Mouse (Mus musculus): ENCODE data around the gene Zranb1.
A peak's percentile ranks its signal among the peaks of the same experiment; 100 is the strongest.

Gene Zranb1

DNA sequence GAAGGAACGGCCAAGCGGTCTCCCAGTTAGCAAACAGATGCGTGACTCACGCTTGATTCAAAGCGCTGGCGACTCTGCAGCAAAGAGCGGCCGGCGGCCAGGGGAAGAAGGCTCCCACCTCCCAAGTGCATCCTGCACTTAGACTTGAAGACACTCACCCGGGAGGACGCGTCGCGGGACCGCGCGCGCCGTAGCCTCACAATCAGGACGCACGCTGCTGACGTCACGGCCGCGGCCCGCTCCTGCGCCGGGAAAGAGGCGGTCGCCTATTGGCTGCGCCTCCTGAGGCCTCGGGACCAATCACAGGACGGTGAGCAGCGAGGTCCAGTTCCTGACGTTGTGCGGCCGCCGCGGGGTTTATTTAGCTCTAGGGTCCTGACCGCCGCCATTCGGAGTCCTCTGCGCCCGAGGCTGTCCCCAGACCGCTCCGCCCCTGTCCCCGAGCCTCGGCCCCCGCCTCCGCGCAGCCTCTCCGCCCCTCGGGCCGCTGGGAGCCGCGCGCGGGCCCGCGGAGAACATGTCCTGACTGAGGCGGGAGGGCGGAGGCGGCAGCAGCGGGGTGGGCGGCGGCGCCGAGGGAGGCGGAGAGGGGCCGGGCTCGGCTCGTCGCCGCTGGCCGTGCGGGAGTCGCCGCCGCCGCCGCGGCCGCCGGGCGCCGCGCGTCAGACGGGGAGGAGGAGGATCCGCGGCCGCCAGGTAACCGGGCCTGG, at the start of gene Zranb1:
Zranb1 (plus strand) TSS at position 293 of the 710 bp plus-strand sequence.
- DNase-seq (ENCODE audit: low read depth, low spot score): peak; percentile 98

DNA sequence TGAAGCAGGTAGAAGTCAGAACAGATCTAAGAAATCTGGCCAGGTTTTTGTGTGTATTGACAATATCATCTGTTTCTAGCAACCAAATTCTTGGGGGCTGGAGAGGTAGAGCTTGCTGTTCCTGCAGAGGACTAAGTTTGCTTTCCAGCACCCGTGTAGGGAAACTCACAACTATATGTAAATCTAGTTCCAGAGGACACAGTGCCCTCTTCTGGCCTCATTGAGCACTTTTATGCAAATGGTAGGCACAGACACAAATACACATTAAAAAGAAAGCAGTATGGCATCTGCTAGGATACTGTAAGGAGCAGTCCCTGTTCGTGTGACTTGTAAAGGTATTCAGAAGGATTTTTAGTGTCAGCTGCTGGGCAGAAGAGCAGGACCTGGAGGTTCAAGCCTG, 48.6 kb upstream of the Zranb1 start:
- peak; percentile 61 for DNase-seq (ENCODE audit: low read depth, low spot score)

DNA sequence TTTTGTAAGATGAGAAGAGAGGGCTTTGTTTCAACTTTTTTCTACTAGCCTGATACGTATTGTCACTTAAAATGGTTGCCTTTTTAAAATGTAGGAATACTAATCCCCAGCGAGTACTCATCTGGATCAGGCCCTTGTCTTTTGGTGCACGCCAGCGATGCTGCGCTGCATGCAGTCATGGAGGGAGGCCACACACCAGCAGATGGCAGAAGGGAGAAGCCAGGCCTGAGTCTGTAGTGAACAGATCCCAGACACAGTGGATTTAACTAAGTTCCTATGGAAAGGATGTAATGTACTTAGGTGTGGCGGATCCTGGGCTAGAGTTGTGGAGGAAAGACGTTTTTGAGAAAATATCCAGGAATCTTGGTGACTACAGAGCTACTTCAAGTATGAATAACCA, 46.9 kb upstream of the Zranb1 start:
- DNase-seq (ENCODE audit: low read depth, low spot score): no peak

DNA sequence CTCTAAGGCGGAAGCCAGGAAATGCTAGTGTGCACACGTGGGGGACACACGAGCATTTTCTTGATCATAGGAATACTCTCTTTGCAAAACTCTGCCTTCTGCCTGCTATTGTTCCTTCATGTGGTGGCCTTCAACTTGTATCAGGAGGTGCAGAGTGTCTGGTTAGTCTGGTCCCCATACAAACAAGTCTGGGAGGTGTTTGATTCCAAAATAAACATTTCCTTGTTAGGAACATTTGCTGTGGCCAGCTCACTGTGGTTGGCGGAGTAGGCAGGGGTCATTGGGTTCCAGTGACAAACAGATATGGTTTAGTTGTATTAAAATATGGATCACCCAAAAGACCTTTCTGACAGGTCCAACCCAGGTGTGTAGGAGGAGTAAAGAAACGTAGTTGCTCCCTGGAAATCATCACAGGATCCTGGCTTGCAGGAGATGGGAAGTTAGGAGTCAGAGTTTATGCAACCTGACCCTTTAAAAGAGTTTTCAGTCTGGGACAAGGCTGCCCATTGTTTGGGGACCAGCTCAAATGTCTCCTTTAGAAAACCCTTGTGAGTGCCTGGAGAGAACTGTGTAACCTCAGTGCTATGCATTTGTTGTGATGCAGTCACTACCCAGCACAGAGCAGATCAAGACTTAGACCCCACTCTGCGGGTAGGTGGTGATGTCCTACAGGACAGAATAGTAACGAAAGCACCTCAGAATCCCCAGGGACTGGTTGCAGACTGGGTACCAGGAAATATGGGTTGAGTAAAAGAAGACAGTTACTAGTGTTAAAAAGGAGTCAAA, 43.7 kb upstream of the Zranb1 start:
- no peak for DNase-seq (ENCODE audit: low read depth, low spot score)

DNA sequence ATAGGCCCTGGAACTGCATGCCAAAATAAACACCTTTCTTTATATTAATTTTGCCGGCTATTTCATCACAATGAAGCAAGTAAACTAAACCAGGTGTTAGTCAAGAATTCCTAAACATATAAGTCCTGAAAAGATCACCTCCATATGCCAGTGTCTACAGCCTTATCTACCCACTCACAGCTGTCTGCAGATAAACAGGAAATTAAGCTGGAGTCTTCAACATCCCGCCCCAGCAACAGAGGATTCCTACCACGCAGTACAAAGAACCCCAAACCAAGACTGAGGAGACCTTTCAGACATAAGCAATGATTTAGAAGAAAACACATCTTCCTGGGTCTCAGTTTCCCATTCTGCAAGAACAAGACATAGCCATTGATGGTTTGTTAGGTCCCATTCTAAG, 42.9 kb upstream of the Zranb1 start:
- no peak for DNase-seq (ENCODE audit: low read depth, low spot score)

DNA sequence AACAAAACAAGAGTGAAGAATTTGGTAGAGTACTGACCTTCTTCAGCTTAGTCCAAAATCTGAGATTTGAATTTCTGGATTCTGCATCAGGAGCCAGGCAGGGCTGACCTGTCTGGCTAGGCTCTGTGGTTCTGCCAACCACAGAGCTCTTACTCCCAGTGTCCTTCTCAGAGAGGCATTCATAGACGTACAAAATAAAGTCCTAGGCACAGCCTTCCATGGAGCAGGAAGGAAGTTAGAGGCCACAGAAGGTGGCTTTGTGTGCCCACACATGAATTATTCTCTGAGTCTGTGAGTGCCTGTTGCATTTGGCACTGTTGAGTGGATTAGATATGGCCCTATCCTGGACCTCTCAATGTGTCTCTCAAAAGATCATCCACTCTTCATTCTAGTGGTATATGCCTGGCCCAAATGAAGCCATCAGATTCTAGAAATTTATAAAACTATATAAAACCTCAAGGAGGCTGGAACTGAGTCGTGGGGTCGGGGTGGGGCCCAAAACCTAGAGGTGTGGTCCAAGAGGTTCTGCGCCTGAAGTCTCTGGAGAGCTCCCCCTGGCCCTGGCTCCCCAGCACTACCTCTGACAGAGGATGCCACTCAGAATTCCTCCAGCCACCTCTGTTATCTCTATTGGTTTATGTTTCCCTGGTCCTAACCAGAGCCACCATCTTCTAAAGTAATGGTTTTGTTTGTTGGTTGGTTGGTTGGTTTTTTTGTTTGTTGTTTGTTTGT, 42.3 kb upstream of the Zranb1 start:
- DNase-seq (ENCODE audit: low read depth, low spot score): no peak

DNA sequence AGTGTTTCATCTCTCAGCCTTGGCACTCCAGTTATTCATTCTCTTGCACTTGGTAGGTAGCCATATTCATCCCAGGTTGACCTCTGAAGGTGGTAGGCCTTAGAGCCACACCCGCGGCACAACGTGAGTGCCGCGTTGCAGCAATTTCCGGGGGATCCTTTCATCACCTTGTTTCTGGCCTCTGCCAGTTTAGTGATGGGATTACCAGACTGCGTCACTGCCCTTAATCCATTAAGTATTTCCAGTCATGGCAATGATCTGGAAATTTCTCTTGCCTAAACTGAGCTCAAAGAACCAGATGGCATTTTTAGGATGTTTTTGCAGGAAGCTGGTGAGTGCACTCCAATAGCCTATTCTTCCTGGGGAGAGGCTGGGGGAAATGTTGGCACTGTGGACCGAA, 41.3 kb upstream of the Zranb1 start:
- no peak for DNase-seq (ENCODE audit: low read depth, low spot score)

DNA sequence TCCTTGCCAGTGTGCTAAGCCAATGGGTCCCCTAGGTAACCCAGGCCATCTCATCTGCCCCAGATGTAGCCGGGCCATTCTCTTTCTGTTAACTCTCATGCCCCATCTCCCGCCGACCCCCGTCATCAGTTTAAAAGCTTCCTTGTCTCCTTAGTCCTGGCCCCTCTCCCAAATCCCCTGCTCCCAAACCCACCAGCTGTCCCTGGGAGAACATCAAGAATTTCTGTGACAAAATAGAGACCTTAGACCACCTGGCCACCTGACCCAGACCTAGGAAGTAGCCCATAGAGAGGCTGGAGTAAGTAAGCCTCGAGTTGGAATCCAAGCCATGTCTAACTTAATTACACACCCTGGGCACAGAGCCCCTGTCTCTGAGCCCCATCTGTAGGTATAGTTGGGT, 40.7 kb upstream of the Zranb1 start:
- DNase-seq (ENCODE audit: low read depth, low spot score): no peak

DNA sequence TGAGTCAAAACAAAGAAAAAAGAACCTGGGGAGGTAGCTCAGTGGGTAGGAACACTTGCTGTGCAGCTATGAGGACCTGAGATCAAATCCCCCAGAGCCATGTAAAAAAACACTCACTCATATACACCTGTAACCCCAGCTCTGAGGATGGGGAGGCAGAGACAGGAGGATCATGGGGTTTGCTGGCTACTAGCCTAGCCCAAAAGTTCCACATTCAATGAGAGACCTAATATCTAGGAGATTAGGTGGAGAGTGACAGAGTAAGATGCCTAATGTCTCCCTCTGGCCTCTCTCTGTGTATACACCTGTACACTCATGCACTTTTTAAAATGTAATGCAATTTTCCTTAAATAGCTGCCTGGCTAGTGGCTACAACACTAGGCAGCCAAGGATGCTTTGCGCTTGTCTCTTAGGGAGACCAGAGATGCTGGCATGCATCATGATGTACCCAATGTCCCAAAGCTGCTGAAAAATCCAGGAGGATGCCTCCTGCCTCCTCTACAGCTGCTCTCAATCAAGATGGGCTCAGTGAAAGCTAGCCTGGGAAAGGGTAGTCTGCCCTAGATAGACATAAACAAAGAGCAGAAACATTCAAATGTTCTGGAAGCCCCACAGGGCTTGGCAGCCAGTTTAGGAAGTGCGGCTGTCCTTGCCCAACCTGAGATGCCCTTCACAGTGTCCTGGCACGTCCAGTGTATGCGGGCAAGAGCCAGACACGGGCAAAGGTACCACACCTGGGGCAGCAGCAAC, 39.2 kb upstream of the Zranb1 start:
- no peak for DNase-seq (ENCODE audit: low read depth, low spot score)

DNA sequence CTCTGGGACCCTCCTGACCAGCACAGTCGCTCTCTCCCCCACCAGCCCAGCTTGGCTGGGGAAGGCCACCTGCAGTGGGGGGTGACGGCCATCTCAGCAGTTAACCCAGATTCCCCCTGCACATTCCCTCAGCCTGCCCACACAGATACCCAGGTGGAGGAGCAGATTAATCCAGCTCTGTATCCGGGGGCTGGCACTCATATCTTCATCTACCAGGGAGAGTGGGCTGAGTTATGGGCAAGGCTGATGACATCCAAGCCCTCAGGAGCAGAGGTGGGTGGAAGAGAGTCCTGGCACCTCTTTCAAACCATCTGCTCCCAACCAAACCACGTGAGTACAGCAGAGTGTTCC, 38.7 kb upstream of the Zranb1 start:
- DNase-seq (ENCODE audit: low read depth, low spot score): no peak

DNA sequence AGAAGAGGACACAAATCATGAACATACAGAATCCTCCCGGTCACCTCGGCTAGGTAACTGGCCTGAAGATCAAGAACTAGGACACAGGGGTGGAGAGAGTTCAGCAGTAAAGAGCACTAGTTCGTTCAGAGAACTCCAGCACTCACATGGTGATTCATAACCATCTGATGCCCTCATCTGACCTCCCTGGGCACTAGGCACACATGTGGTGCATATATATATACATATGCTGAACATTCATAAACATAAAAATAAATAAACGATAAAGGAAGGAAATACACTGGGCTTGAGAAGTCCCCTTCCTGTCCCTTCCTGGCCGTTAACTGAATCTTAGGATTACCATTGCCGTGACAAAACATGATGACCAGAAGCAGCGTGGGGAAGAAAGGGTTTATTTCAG, 38.1 kb upstream of the Zranb1 start:
- no peak for DNase-seq (ENCODE audit: low read depth, low spot score)

DNA sequence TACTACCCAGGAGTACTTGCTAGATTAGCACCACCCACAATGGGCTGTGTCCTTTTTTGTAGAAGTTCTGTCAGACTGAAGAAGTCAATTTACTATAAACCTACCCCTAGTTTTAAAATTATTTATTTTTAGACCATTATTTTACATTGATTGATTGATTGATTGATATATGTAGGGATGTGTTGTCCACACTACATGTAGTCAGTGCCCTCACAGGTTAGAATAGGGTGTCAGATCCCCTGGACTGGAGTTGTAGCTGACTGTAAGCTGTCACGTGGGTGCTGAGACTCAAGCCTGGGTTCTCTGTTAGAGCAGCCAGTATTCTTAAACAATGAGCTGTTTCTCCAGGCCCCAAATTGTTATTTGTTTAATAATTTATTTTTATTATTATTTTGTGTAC, 37.6 kb upstream of the Zranb1 start:
- no peak for DNase-seq (ENCODE audit: low read depth, low spot score)

DNA sequence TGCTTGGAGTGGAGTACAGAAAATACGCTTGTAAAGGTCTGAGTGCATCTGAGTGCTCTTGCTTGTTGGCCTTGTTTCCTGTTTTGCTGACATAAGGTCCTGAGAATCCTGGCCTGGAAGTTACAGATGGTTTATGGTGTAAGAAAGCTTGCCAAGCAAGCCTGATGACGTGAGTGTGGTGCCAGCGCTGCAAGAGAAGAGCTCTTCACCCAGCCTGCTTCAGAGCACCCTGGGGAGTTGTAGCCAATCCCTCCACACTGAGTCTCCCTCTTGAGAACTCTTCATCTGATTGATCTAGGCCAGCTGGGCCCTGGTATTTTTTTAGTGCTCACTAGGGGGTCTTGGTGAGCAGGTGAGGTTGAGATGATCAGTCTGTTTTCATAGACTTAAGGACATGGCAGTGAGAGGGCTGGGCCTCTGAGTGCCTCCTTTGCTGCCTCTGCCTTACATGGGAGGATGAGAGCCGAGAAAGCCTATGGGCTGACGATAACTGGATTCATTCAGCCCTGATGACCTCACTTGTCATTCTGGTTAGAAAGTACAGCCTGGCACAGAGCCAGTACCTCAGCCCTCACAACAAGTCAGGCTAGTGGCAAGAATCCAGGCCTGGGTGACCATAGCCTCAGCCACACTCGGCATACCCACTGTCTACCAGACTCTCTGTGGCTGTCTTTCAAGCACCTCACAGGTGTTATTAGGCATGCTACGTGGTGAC, 35.9 kb upstream of the Zranb1 start:
- DNase-seq (ENCODE audit: low read depth, low spot score): no peak

DNA sequence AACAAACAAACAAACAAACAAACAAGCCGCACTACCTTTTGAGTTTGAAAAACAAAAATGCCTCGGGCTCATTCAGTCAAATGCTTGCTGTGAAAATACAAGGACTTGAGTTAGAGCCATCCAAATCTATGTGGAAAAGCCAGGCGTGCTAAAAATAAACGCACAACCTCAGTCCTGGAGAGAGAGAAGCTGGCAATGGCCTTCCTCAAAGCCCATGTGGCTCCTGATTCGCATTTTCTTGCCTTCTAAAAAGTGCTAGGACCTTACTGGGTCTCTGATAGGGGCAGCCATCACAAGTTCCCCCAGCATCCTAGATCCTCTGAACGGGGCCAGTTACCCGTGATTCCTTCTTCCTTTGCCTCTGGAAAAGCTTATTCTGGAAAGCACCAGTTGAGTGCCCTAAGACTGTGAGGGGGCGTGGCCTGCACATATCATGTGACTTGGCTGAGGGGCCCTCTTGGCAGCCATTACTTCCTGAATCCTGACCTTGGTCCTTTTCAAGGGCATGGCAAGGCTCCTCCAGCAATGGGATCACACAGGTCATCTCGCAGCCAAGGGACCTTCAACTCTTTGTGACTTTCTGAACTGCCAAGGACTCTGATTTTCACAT, 34.6 kb upstream of the Zranb1 start:
- no peak for DNase-seq (ENCODE audit: low read depth, low spot score)

DNA sequence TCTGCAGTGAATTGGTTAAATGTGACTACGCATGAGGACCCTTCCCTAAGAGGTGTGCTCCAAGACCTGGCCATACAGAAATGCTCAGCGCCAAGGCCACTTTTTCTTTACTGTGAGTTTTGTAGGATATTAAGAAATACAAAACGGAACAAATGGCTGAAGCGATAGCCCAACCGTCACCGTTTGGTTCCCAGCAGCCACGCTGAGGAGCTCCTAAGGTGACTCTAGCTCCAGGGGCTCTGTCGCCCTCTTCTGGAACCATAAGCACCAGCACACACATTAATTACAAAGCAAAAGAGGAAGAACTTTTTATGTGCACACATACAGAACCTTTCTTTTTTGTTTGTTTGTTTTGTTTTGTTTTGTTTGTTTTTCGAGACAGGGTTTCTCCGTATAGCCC, 33.7 kb upstream of the Zranb1 start:
- peak; percentile 62 for DNase-seq (ENCODE audit: low read depth, low spot score)

DNA sequence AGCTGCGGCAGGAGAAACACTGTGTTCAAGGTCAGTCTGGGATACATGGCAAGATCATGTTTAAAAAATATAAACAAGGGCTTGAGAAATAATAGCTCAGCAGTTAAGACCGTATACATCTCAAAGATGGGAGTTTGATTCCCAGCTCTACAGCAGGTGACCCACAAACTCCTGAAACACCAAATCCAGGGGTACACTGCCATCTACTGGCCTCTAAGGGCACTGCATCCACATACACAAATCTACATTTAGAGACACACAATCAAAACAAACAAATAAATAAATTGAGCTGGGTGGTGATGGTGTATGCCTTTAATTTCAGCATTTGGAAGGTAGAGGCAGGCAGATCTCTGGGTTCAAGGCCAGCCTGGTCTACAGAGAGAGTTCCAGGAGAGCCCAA, 32.7 kb upstream of the Zranb1 start:
- peak; percentile 67 for DNase-seq (ENCODE audit: low read depth, low spot score)

DNA sequence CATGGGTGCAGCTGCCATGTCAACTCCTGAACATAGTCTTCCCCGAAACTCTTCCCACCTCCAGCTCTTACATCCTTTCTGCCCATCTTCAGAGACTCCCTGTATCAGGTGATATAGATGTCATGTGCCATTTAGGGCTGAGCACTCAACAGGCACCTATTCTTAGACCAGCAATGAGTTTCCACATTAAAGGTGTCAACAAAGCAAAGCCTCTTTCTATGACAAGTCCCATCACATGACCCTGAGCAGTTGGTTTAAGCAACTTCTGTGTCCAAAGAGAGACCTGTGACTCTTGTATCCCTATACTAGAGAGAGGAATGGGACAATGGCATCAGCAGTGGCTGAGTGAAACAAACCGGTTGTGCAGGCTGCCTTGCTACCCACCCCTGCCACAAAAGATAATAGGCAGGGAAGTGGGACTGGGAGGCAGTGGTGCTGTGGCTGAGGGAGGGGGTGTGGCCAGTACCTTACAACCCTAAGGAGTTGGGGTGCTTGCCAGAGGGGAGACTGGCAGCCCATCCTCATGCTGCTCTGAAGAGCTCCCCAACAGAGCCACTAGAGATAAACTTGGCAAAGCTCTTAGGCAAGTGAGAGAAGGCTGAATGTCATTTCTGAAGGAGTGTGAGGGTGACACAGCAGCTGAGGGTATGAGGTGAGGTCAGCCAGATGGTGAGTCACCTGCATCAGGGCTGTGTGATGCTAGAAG, 30.0 kb upstream of the Zranb1 start:
- DNase-seq (ENCODE audit: low read depth, low spot score): no peak

DNA sequence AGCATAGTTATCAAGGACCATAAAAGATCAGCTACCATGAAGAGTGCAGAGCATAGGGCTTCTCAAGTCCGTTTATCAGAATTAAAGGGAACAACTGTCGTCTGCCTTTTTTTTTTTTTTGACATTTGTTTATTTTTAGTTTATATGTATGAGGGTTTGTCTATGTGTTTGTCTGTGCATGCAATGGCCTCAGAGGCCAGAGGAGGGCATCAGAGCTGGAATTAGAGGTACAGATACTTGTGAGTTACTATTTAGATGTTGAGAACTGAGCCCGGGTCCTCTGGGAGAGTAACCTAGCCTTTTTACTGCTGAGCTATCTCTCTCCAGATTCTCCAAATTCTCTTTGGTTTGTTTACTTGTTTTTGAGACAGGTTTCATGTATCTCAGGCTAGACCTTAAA, 27.1 kb upstream of the Zranb1 start:
- peak; percentile 36 for DNase-seq (ENCODE audit: low read depth, low spot score)

DNA sequence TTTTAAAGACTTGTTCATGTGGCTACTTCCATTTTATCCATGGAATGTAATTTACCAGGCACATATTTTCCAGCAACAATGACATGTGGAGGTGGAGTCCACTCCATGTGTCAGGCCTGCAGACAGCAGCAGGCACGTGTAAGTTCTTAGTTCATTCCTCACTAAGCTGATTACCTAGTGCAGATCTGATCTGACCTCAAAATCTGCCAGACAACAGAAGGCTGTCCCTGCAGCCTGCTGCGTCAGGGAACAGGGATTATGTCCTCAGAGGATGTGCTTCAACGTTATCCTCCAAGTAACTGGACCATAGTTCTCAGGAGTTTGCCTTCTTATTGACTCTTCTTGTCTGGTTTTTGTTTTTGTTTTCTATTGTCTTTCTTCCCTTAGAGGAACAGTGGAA, 9.0 kb upstream of the Zranb1 start:
- DNase-seq (ENCODE audit: low read depth, low spot score): no peak

DNA sequence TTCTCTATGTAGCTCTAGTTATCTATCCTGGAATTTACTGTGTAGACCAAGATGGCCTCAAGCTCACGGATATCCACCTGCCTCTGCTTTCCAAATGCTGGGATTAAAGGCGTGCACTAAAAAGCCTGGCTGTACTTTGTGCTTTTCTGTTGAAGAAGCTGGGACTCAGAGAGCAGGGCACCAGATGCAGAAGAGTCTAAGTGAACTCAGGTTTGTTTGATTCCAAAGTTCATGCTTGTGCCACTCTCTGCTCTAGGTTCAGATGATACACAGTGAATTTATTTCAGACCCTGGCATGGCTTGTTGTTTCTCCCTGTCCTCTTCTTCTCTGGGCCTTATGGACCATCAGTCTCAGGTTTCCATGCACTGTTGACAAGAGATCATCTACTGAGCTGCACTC, 5.7 kb upstream of the Zranb1 start:
- no peak for DNase-seq (ENCODE audit: low read depth, low spot score)

All from A20 (cell line).